Mouse (Mus musculus) midbrain, embryonic 10.5 days (tissue): Measurements from ENCODE around the gene Wasl. TPM values are rescaled to one million over a fixed set of nuclear protein-coding genes. Genes with fewer than 3 reads are reported as not detected.
A peak's percentile ranks its signal among the peaks of the same experiment; 100 is the strongest.

Source experiments
- DNase-seq: peaks from one replicate; pipeline ENCODE4 v3.0.0-alpha.2; 2017; ENCODE audit warnings: low spot score
- H3K27ac ChIP-seq: fragments of 300-500 bp; sonication (generic); replicated peaks from 2 replicates; pipeline ENCODE4 v1.5.1; 2016; ENCODE audit warnings: mild to moderate bottlenecking
- H3K27me3 ChIP-seq: fragments of 300-500 bp; sonication (generic); 2 replicates; pipeline ENCODE4 v1.6.1; 2016; ENCODE audit warnings: low read depth, mild to moderate bottlenecking; ENCODE audit not compliant: poor library complexity, severe bottlenecking
- H3K36me3 ChIP-seq: fragments of 300-500 bp; sonication (generic); 2 replicates; pipeline ENCODE4 v1.6.1; 2016; ENCODE audit warnings: mild to moderate bottlenecking, moderate library complexity
- H3K4me1 ChIP-seq: fragments of 300-500 bp; sonication (generic); 2 replicates; pipeline ENCODE4 v1.6.1; 2016
- H3K4me3 ChIP-seq: fragments of 300-500 bp; sonication (generic); 2 replicates; pipeline ENCODE4 v1.5.1; 2016; ENCODE audit warnings: mild to moderate bottlenecking, moderate library complexity
- H3K9me3 ChIP-seq: fragments of 300-500 bp; sonication (generic); replicated peaks from 2 replicates; pipeline ENCODE4 v1.6.1; 2016; ENCODE audit warnings: mild to moderate bottlenecking
- WGBS: fragments of 180-500 bp; shearing (Covaris S2); methylation state at CpG from one replicate; pipeline ENCODE4 v1.1.7; 2016; 5-methylcytosine and 5-hydroxymethylcytosine counted together
- polyA plus RNA-seq: library from polyadenylated mRNA; unstranded; fragments of >200 nt; fragmentation: Nextera tagmentation; extraction: Ambion mirVana; gene quantifications from 2 replicates; pipeline ENCODE4 v1.2.1, GENCODE M21; 2016

Wasl gene
- polyA plus RNA-seq, 1 experiment from 2014 or later, result 62.0 TPM

GRCm38 (mm10) chr6:24599179-24599578, 65.6 kb downstream of the Wasl start:
- Histone ChIP-seq H3K36me3 (no peaks in the 10 kb centered on the region), H3K4me3 (no peak overlapping the region), H3K27me3 (no peaks in the 10 kb centered on the region), H3K9me3 (no peaks in the 10 kb centered on the region), H3K4me1 (peaks cover 6% of the 10 kb centered on the region; the same call in 1 of the 2 replicates), H3K27ac (no peak overlapping the region)
- DNase-seq, result no peak
- 89% methylated on average over 6 of the region's 6 CpGs for WGBS

DNA sequence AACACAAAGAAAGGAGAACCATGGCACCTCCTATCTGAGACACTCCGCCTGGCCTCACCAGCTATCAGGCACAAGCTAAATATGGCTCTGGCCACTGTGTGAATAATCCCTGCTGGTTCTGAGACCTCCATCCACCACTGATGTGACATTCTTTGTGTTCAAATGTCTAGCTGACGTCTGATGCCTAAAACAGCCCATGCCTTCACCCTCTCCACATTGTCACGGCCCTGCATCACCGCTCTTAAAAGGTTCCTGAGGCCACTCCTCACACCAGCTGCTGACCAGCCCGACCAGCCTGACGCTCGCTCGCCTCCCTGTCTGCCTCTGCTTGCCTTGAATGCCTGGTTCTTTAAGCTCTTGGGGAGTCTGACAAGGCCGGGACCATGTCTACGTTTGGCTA, 67.3 kb downstream of the Wasl start, which contains the start of gene Lmod2:
Lmod2 (plus strand) TSS at position 263 of the 400 bp plus-strand sequence.
- WGBS, result 60% methylated on average over 10 of the region's 10 CpGs
- no peak for DNase-seq
- peaks cover 6% of the 10 kb centered on the region; the same call in 1 of the 2 replicates for H3K4me1 ChIP-seq
- 0 out of 2 replicates have a peak within 1 kb of the TSS, but pooled peaks have one; percentile 1 for H3K27ac ChIP-seq
- no peaks in the 10 kb centered on the region for H3K27me3 ChIP-seq
- no peaks in the 10 kb centered on the region for H3K36me3 ChIP-seq
- no peaks in the 10 kb centered on the region for H3K9me3 ChIP-seq
- H3K4me3 ChIP-seq, result no peak within 1 kb of the TSS

DNA sequence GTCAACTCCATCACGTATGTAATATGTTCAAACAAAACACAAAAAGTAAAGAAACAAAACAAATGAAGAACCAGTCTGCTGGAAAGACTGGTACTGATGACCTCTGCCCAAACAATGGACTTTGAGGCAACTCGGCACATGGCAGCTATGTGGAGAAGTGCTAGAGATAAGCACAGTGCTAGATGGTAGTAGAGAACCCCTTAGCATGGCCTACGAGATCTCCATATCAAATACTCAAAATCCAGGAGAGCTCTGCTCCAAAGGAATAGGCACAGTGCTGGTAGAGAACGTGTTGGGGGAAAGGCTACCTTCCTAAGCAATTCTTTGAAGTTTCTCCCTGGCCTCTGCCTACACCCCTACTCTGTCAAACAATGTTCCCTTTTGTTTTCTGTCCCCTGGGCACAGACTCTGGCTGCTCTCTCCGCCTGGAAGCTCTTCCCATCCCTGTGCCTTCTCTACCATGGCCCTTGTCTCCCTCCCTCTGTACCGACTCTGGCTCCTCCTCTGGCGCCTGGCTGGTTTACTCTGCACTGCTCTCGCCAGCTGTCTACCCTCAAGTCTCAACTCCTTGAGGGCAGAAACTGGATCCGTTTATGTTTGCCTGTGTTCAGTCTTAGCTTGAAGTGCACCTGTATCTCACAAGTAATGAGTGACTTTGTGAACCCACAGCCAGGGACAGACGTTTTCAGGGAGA, 73.1 kb downstream of the Wasl start:
- WGBS, result 51% methylated on average over 10 of the region's 10 CpGs
- DNase-seq, result no peak
- no peak overlapping the region for H3K27ac ChIP-seq

DNA sequence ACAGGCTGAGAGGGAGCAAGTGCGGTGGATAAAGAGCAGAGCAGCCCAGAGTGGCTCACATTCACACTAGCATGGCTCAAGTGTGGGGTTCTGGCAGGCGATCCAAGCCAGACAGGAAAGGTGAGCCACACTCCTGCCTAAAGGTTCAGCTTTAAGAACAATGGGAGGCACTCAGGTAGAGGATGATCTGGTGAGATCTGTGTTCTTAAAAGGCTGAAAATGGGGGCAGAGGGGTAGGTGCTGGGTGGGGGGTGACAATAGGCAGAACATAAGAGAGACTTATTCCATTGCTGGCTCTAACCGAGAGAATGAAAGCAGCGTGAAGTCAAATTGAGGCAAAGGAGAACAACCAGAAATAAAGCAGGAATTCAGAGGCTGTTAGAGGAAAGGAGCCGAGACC, 74.5 kb downstream of the Wasl start:
- Histone ChIP-seq H3K9me3 (no peaks in the 10 kb centered on the region), H3K36me3 (no peaks in the 10 kb centered on the region), H3K4me1 (0 out of 2 replicates have a peak, but pooled peaks cover 3% of the 10 kb centered on the region), H3K27me3 (no peaks in the 10 kb centered on the region), H3K27ac (no peak overlapping the region), H3K4me3 (no peak overlapping the region)
- WGBS, result 84% methylated on average over 5 of the region's 5 CpGs
- no peak for DNase-seq

More for the DNA sequence above, 73.1 kb downstream of the Wasl start:
- H3K9me3 ChIP-seq, result no peaks in the 10 kb centered on the region
- no peaks in the 10 kb centered on the region for H3K36me3 ChIP-seq
- no peaks in the 10 kb centered on the region for H3K27me3 ChIP-seq
- H3K4me3 ChIP-seq, result no peak overlapping the region
- no peaks in the 10 kb centered on the region for H3K4me1 ChIP-seq

DNA sequence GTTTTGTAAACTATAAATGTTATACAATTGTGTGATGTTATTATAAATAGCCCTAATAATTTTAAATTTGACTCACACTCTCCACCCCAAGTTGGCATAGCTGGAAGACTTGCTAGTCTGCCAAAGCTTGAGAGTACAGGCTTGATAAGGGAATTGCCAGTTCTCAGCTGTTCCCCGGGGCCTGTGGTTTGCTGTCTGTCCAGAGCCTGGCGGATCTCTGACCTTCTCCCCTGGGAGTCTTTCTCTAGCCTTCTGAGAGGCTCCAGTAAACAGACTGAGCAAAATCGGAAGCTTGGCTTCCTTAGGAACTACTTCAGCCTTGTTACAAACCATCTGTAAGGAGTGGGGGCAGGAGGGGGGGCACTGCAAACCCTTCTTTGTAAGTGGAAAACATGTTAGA, 77.9 kb downstream of the Wasl start:
- no peak for DNase-seq
- H3K36me3 ChIP-seq, result no peaks in the 10 kb centered on the region
- WGBS, result 41% methylated on average over 3 of the region's 3 CpGs
- H3K4me3 ChIP-seq, result no peak overlapping the region
- no peaks in the 10 kb centered on the region for H3K27me3 ChIP-seq
- H3K4me1 ChIP-seq, result 0 out of 2 replicates have a peak, but pooled peaks cover 3% of the 10 kb centered on the region
- H3K27ac ChIP-seq, result no peak overlapping the region
- H3K9me3 ChIP-seq, result no peaks in the 10 kb centered on the region

DNA sequence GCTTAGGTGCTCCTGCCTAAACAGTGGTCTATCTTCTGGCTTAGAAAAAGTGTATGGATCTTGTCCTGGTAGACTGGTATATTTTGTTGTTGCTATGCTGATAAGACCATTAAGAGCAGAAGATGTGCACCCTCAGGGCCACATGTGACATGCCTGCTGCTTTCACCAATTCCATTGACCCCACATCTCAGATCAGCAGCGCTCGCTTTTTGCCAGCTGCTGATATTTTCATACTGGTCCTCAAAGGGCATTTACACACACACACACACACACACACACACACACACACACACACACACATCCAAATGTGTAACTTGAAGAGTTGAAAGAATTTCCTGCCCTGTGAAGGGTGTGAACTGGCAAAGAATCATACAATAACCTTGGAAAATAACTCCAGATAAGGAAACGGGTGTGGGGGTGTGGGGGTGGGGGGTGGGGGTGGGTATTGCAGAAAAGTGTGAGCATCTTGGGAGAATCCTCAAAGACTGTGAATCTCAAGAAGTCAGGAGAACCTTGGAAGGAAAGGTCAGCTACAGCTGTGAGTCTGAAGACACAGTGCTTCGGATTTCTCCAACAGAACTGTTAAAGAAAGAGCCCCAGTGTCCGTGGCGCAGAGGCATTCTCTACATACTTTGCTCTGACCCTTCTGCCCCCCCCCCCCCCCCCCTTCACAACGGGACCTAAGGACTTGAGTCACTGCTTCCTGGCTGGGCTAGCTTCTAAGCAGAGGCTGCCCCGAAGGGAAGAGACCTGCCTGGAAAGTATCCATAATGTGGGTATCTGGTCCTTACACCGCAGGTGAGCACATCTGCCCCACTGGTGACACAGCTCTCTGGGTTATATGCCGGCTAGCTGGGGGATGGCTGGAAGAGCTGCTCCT, 79.1 kb downstream of the Wasl start:
- WGBS, result 61% methylated on average over 10 of the region's 10 CpGs
- no peak for DNase-seq
- 0 out of 2 replicates have a peak, but pooled peaks cover 3% of the 10 kb centered on the region for H3K4me1 ChIP-seq

GRCm38 (mm10) chr6:24583456-24583855, 81.4 kb downstream of the Wasl start:
- Histone ChIP-seq H3K36me3 (no peaks in the 10 kb centered on the region), H3K27me3 (no peaks in the 10 kb centered on the region), H3K27ac (no peak overlapping the region), H3K4me1 (0 out of 2 replicates have a peak, but pooled peaks cover 3% of the 10 kb centered on the region), H3K4me3 (no peak overlapping the region), H3K9me3 (no peaks in the 10 kb centered on the region)
- no peak for DNase-seq
- WGBS, result 82% methylated on average over 3 of the region's 3 CpGs

More for the DNA sequence above, 79.1 kb downstream of the Wasl start:
- H3K27me3 ChIP-seq, result no peaks in the 10 kb centered on the region
- H3K27ac ChIP-seq, result no peak overlapping the region
- H3K9me3 ChIP-seq, result no peaks in the 10 kb centered on the region
- H3K4me3 ChIP-seq, result no peak overlapping the region
- no peaks in the 10 kb centered on the region for H3K36me3 ChIP-seq

DNA sequence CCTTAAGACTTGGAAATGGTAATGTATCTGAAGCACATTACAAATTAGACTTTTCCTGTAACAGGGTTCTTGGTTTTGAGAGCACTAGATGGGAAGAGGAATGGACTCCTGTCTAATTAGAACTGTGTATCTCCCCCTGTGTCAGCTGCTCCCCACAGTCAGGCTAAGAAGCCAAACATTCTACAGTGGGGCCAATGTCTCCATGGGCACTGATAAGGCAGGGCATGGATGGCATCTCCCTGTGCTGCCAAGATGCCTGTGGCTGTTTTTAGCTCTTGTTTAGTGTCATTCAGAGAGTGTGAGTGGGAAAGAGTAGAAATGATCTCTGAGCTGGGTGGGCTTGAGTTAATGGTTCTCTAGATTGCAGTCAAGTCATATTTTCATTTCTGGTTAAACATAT, 91.5 kb downstream of the Wasl start:
- H3K27ac ChIP-seq, result no peak overlapping the region
- no peak for DNase-seq

DNA sequence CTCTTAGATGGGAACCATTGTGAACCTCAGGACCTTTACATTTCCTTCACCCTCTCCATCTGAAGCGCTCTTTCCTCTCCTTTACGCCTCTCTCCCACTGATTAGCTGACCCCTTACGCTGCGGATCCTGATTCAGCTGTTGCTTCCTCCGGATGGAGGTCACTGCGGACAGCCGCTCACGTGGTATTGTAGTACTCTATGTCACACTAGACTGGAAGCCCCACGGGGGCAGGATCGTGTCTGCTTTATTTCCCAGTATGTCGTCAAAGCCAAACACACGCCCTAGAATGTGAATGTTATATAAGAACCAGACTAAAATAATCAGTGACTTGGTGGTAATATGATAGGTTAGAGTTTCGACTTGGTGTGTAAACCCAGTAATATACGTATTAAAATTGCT, 92.4 kb downstream of the Wasl start:
- WGBS, result 93% methylated on average over 14 of the region's 14 CpGs
- H3K27ac ChIP-seq, result no peak overlapping the region
- H3K4me1 ChIP-seq, result no peaks in the 10 kb centered on the region
- 0 out of 2 replicates have a peak, but pooled peaks cover 3% of the 10 kb centered on the region for H3K9me3 ChIP-seq
- H3K27me3 ChIP-seq, result no peaks in the 10 kb centered on the region
- no peak for DNase-seq
- H3K4me3 ChIP-seq, result no peak overlapping the region
- no peaks in the 10 kb centered on the region for H3K36me3 ChIP-seq

More for the DNA sequence above, 91.5 kb downstream of the Wasl start:
- Histone ChIP-seq H3K9me3 (0 out of 2 replicates have a peak, but pooled peaks cover 3% of the 10 kb centered on the region), H3K27me3 (no peaks in the 10 kb centered on the region), H3K36me3 (no peaks in the 10 kb centered on the region), H3K4me1 (no peaks in the 10 kb centered on the region), H3K4me3 (no peak overlapping the region)

DNA sequence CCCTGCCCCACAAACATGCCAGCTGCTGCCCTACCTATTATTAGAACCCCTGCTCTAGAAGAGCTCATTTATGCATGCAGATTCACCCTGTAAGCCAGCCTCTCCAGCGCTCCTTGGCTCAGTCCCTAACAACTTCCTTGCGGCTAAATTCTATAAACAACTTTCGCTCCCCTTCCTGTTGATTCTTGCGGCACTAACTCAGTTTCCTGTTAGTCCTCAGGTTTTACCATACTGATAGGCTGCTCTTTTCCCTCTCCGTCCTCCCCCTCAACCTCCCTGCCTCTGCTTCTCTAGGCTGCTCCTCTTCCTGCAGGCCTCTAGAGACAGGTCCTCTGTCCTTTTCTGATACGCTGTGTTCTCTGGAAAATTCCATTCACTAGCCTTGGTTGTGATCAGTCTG, 93.7 kb downstream of the Wasl start:
- no peak overlapping the region for H3K27ac ChIP-seq
- H3K4me3 ChIP-seq, result no peak overlapping the region
- no peaks in the 10 kb centered on the region for H3K4me1 ChIP-seq
- no peaks in the 10 kb centered on the region for H3K27me3 ChIP-seq
- DNase-seq, result no peak
- no peaks in the 10 kb centered on the region for H3K36me3 ChIP-seq
- WGBS, result 73% methylated on average over 6 of the region's 6 CpGs
- 0 out of 2 replicates have a peak, but pooled peaks cover 3% of the 10 kb centered on the region for H3K9me3 ChIP-seq

- H3K27ac ChIP-seq, result no peak overlapping the region
- no peak for DNase-seq
- no peaks in the 10 kb centered on the region for H3K4me1 ChIP-seq
- H3K9me3 ChIP-seq, result 0 out of 2 replicates have a peak, but pooled peaks cover 3% of the 10 kb centered on the region
- H3K4me3 ChIP-seq, result no peak overlapping the region
- WGBS, result 74% methylated on average over 11 of the region's 11 CpGs
- no peaks in the 10 kb centered on the region for H3K27me3 ChIP-seq
- no peaks in the 10 kb centered on the region for H3K36me3 ChIP-seq
Measured at GRCm38 (mm10) chr6:24570278-24570677, 94.5 kb downstream of the Wasl start.

DNA sequence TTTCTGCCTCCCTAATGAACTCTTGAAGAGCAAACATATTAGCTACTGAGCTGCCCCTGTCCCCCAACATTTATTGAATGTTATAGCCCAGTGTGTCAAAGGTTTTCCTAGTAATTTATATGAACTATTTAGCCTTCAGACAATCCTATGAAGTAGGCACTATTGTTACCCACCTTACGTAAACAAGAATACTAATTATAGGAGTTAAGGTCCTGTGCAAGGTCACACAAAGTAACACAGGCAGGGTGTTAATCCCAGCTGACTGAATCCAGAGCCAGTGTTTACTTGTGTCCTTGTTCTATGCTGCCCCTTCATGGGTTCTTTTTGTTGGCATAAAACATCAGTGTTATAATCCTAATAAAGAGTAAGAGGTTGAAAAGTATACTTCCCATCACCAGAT, 95.1 kb downstream of the Wasl start:
- Histone ChIP-seq H3K27ac (no peak overlapping the region), H3K4me3 (no peak overlapping the region), H3K9me3 (0 out of 2 replicates have a peak, but pooled peaks cover 3% of the 10 kb centered on the region), H3K4me1 (no peaks in the 10 kb centered on the region), H3K27me3 (no peaks in the 10 kb centered on the region), H3K36me3 (no peaks in the 10 kb centered on the region)
- WGBS, result 90% methylated on average over 1 of the region's 1 CpGs
- DNase-seq, result no peak

- Histone ChIP-seq H3K4me1 (no peaks in the 10 kb centered on the region), H3K36me3 (no peaks in the 10 kb centered on the region)
- DNase-seq, result no peak
Measured at GRCm38 (mm10) chr6:24568963-24569362, 95.8 kb downstream of the Wasl start.

More at GRCm38 (mm10) chr6:24568963-24569362, 95.8 kb downstream of the Wasl start:
- Histone ChIP-seq H3K27ac (no peak overlapping the region), H3K4me3 (no peak overlapping the region), H3K27me3 (no peaks in the 10 kb centered on the region), H3K9me3 (no peaks in the 10 kb centered on the region)
- WGBS, result 89% methylated on average over 5 of the region's 5 CpGs
